Mouse (Mus musculus) intestine, embryonic 16.5 days (tissue): Measurements from ENCODE around the gene Pi4kb. TPM values are rescaled to one million over a fixed set of nuclear protein-coding genes. Genes with fewer than 3 reads are reported as not detected.
A peak's percentile ranks its signal among the peaks of the same experiment; 100 is the strongest.

ENCODE experiments used
- ATAC-seq: fragments of 200-750 bp; cut with Nextera tagmentation; 2 replicates; pipeline ENCODE4 v1.8.0; 2017; ENCODE audit warnings: moderate TSS enrichment, moderate library complexity
- H3K27ac ChIP-seq: fragments of 300-500 bp; sonication (generic); 2 replicates; pipeline ENCODE4 v1.5.1; 2014; ENCODE audit warnings: mild to moderate bottlenecking, low read length
- H3K27me3 ChIP-seq: fragments of 300-500 bp; sonication (generic); replicated peaks from 2 replicates; pipeline ENCODE4 v1.6.1; 2014; ENCODE audit warnings: low read length, control low read depth, mixed read lengths; ENCODE audit not compliant: control insufficient read depth, insufficient read depth
- H3K36me3 ChIP-seq: fragments of 300-500 bp; sonication (generic); 2 replicates; pipeline ENCODE4 v1.6.1; 2014; ENCODE audit warnings: low read length, control low read depth; ENCODE audit not compliant: control insufficient read depth, insufficient read depth
- H3K4me1 ChIP-seq: fragments of 300-500 bp; sonication (generic); 2 replicates; pipeline ENCODE4 v1.6.1; 2014; ENCODE audit warnings: low read length, control low read depth, mixed read lengths; ENCODE audit not compliant: control insufficient read depth, insufficient read depth
- H3K4me2 ChIP-seq: fragments of 300-500 bp; sonication (generic); 2 replicates; pipeline ENCODE4 v1.6.1; 2014; ENCODE audit warnings: low read depth, low read length, control low read depth
- H3K4me3 ChIP-seq: fragments of 300-500 bp; sonication (generic); 2 replicates; pipeline ENCODE4 v1.5.1; 2014; ENCODE audit warnings: mild to moderate bottlenecking, low read length
- H3K9ac ChIP-seq: fragments of 300-500 bp; sonication (generic); 2 replicates; pipeline ENCODE4 v1.6.1; 2014; ENCODE audit warnings: low read depth, low read length
- H3K9me3 ChIP-seq: fragments of 300-500 bp; sonication (generic); 2 replicates; pipeline ENCODE4 v1.6.1; 2016; ENCODE audit warnings: low read length, control low read depth; ENCODE audit not compliant: control insufficient read depth
- WGBS: fragments of 180-500 bp; shearing (Covaris S2); extraction: QIAGEN DNeasy Blood & Tissue Kit; methylation state at CpG from one replicate; pipeline ENCODE4 v1.1.7; 2014; 5-methylcytosine and 5-hydroxymethylcytosine counted together
- polyA plus RNA-seq: library from polyadenylated mRNA; unstranded; fragments of >200 nt; fragmentation: Nextera tagmentation; extraction: Ambion mirVana; gene quantifications from 2 replicates; pipeline ENCODE4 v1.2.1, GENCODE M21; 2015

The Pi4kb gene
- polyA plus RNA-seq, 1 experiment from 2014 or later = 21.7 TPM

- H3K27ac ChIP-seq = no peak overlapping the region
- 84% methylated on average over 5 of the region's 5 CpGs for WGBS
- no peak overlapping the region; the same call in 1 of the 2 replicates for H3K4me3 ChIP-seq
- peaks cover 8% of the 10 kb centered on the region; the same call in 1 of the 2 replicates for H3K4me1 ChIP-seq
- ATAC-seq = no peak
- H3K27me3 ChIP-seq = no peaks in the 10 kb centered on the region
- H3K9me3 ChIP-seq = no peaks in the 10 kb centered on the region
- peak overlapping the region; percentile 63; the same call in 1 of the 2 replicates for H3K9ac ChIP-seq
- H3K4me2 ChIP-seq = peak overlapping the region; percentile 64
- H3K36me3 ChIP-seq = no peaks in the 10 kb centered on the region
Measured at GRCm38 (mm10) chr3:94973620-94974019, 911 bp upstream of the Pi4kb start.

DNA sequence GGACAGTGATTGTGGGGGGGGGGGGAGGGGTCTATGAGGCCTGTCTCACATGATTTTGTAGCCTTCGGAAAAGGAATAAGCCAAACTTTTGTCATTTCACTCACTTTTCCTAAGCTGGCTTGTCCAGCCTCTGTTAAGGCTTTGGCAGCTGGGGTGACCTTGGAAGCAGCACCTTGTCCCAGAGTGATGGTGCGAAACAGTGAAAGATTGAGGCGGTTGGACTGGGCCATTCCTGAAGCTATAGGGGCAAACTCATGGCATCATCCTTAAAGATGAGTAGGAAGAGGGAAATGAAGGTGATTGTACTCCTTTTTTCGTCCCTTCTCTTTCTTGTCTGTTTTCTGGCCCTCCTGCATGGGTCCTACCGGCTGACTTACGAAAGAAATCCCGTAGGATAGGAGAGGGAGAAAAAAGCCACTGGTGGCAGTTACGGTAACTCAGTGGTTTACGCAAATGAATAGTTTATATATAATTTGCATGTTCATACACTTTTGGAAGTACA, 454 bp upstream of the Pi4kb start:
- Histone ChIP-seq H3K4me1 (peaks cover 8% of the 10 kb centered on the region; the same call in 1 of the 2 replicates), H3K27me3 (no peaks in the 10 kb centered on the region), H3K9ac (peak overlapping the region; percentile 63), H3K4me3 (peak overlapping the region; percentile 69), H3K9me3 (no peaks in the 10 kb centered on the region), H3K27ac (peak overlapping the region; percentile 35; the same call in 1 of the 2 replicates), H3K36me3 (no peaks in the 10 kb centered on the region), H3K4me2 (peak overlapping the region; percentile 64)
- ATAC-seq = peak; percentile 48
- 16% methylated on average over 9 of the region's 9 CpGs for WGBS

- no peak overlapping the region for H3K9ac ChIP-seq
- H3K27me3 ChIP-seq = no peaks in the 10 kb centered on the region
- no peaks in the 10 kb centered on the region for H3K9me3 ChIP-seq
- no peak overlapping the region for H3K4me3 ChIP-seq
- 90% methylated on average over 11 of the region's 11 CpGs for WGBS
- H3K4me1 ChIP-seq = peaks cover 29% of the 10 kb centered on the region
- no peak for ATAC-seq
- H3K36me3 ChIP-seq = peaks cover 3% of the 10 kb centered on the region; the same call in 1 of the 2 replicates
- H3K27ac ChIP-seq = no peak overlapping the region
- no peak overlapping the region for H3K4me2 ChIP-seq
Measured at GRCm38 (mm10) chr3:94984312-94984711, 9.8 kb downstream of the Pi4kb start.

DNA sequence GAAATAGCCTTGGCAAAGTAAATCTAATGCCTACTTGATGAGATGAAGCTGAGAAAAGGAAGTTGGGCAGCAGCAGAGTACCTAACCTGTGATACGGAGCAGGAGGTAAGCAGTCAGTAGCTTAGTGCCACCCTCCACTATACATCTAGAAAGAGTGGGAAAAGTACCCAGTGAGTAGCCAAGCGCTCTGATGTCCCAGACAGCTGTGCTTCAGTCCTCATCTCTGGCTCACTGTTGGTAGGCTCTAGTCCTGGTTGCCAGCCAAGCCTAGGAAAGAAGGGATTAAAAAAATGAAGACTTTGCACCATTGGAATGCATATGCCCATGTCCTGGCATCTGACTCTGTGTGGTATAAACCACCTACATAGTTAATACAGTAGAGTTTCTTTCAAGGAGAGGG, 11.0 kb downstream of the Pi4kb start:
- peaks cover 3% of the 10 kb centered on the region; the same call in 1 of the 2 replicates for H3K36me3 ChIP-seq
- no peaks in the 10 kb centered on the region for H3K9me3 ChIP-seq
- peaks cover 31% of the 10 kb centered on the region for H3K4me1 ChIP-seq
- no peak for ATAC-seq
- no peak overlapping the region for H3K4me2 ChIP-seq
- H3K27me3 ChIP-seq = no peaks in the 10 kb centered on the region
- H3K27ac ChIP-seq = no peak overlapping the region
- H3K9ac ChIP-seq = no peak overlapping the region
- no peak overlapping the region for H3K4me3 ChIP-seq
- 98% methylated on average over 2 of the region's 2 CpGs for WGBS

DNA sequence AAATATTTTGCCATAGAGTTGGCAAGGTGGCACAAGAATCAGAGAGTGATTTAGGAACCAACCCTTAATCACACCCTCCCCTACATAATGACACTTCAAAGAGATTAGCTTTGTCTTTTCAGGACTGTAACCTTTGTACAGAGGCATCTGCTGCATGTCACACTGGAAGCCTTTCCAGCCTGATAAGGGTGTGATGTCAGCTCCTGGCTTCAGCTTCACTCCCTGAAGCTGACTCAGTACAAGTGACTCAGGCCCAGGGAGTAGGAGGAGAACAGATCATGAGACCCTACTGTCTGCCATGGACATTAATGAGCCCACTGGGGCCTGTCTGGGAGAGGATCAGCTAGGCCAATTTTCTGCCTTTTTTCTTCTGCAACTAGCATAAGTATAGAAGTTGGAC, 13.0 kb downstream of the Pi4kb start:
- Histone ChIP-seq H3K4me3 (no peak overlapping the region), H3K9me3 (no peaks in the 10 kb centered on the region), H3K27ac (peak overlapping the region; percentile 55), H3K4me2 (no peak overlapping the region), H3K27me3 (no peaks in the 10 kb centered on the region), H3K36me3 (peaks cover 3% of the 10 kb centered on the region; the same call in 1 of the 2 replicates), H3K9ac (0 out of 2 replicates have a peak overlapping the region, but pooled peaks have one; percentile 7), H3K4me1 (peaks cover 31% of the 10 kb centered on the region)
- peak; percentile 88 for ATAC-seq

- Histone ChIP-seq H3K4me1 (peaks cover 31% of the 10 kb centered on the region), H3K27me3 (no peaks in the 10 kb centered on the region), H3K9me3 (no peaks in the 10 kb centered on the region), H3K4me2 (0 out of 2 replicates have a peak overlapping the region, but pooled peaks have one; percentile 20), H3K9ac (0 out of 2 replicates have a peak overlapping the region, but pooled peaks have one; percentile 4), H3K27ac (peak overlapping the region; percentile 52), H3K4me3 (no peak overlapping the region), H3K36me3 (peaks cover 8% of the 10 kb centered on the region; the same call in 1 of the 2 replicates)
- WGBS = 27% methylated on average over 9 of the region's 9 CpGs
- ATAC-seq = peak; percentile 53
Measured at GRCm38 (mm10) chr3:94989159-94989761, 14.7 kb downstream of the Pi4kb start.

- 29% methylated on average over 2 of the region's 2 CpGs for WGBS
- Histone ChIP-seq H3K27ac (no peak overlapping the region), H3K4me3 (no peak overlapping the region), H3K27me3 (no peaks in the 10 kb centered on the region), H3K4me1 (no peaks in the 10 kb centered on the region), H3K9ac (no peak overlapping the region), H3K4me2 (no peak overlapping the region), H3K36me3 (peaks cover 33% of the 10 kb centered on the region), H3K9me3 (no peaks in the 10 kb centered on the region)
- peak; percentile 54 for ATAC-seq
Measured at GRCm38 (mm10) chr3:94996946-94997345, 22.4 kb downstream of the Pi4kb start.

DNA sequence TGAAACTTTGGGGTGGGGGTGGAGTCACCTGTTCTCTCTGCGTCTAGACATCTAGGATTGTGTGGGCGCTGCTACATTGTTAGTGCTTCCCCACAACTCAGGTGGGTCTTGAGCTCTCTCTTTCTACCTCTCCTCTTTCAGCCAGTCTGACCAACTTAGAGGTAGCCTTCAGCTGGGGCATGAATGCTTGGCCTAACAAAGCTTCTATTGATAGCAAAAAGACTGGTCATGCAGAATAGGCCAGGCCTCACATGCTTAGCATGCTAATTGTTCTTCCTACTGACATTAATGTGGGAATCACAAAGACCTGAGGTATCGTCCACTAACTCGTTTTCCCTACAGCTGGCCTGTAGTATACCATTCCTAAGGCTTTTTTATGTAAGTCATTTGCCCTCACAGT, 28.0 kb downstream of the Pi4kb start:
- Histone ChIP-seq H3K36me3 (peaks cover 37% of the 10 kb centered on the region), H3K27ac (no peak overlapping the region), H3K4me2 (no peak overlapping the region), H3K27me3 (no peaks in the 10 kb centered on the region), H3K9me3 (no peaks in the 10 kb centered on the region), H3K4me1 (no peaks in the 10 kb centered on the region), H3K9ac (no peak overlapping the region), H3K4me3 (no peak overlapping the region)
- WGBS = 88% methylated on average over 4 of the region's 4 CpGs
- ATAC-seq = no peak

- Histone ChIP-seq H3K4me1 (no peaks in the 10 kb centered on the region), H3K4me2 (no peak overlapping the region), H3K27me3 (no peaks in the 10 kb centered on the region), H3K27ac (no peak overlapping the region), H3K36me3 (peaks cover 40% of the 10 kb centered on the region), H3K4me3 (no peak overlapping the region), H3K9ac (no peak overlapping the region), H3K9me3 (no peaks in the 10 kb centered on the region)
- no peak for ATAC-seq
Measured at GRCm38 (mm10) chr3:95003273-95003672, 28.7 kb downstream of the Pi4kb start.
